Mouse (Mus musculus): ENCODE measurements around the gene Dgkq.

DNA sequence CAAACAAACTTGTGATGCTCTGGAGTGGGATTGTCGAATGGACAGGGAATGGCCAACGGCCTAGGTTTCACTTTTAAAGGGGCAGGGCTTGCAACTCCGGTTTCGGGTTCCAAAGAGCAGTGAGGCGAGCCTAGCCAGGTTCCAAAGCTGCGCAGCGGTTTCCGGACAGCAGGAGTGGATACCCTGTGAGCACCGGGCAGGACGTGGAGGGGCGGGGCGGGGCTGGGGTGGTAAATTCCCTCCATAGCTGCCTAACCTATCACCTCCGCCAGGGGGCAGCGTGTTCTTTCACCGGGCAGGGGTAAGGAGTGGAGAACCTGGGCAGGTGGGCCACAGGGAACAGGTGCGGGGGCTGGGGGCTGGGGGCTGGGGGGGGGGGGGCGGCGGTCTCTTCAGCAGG lies 22.8 kb upstream of the Dgkq start, which contains the start of gene Fgfrl1:
- no peak for TF ChIP-seq ZC3H11A (IDR thresholded peaks at IDR 0.05; ENCODE audit: borderline replicate concordance, low read depth, low read length)
- no peak for TF ChIP-seq CHD2 (IDR thresholded peaks at IDR 0.05; ENCODE audit: low read depth, low read length)
- TF ChIP-seq MAFK (IDR thresholded peaks at IDR 0.05; ENCODE audit: insufficient read depth, low read depth, low read length): no peak
- no peak for TF ChIP-seq ZNF384 (IDR thresholded peaks at IDR 0.05; ENCODE audit: low read depth, low read length)
- TF ChIP-seq HCFC1 (IDR thresholded peaks at IDR 0.05; ENCODE audit: borderline replicate concordance, insufficient read depth, low read length): no peak
